Mouse (Mus musculus) kidney, embryonic 14.5 days (tissue): Measurements from ENCODE around the gene Slc41a2. TPM values are rescaled to one million over a fixed set of nuclear protein-coding genes. Genes with fewer than 3 reads are reported as not detected.

Experiments
- ATAC-seq: fragments of 200-750 bp; cut with Nextera tagmentation; 2 replicates; pipeline ENCODE4 v1.8.0; 2017; ENCODE audit warnings: moderate number of reproducible peaks, mild to moderate bottlenecking, moderate TSS enrichment, moderate library complexity; ENCODE audit not compliant: low FRiP score, low TSS enrichment
- H3K27ac ChIP-seq: fragments of 300-500 bp; sonication (generic); 2 replicates; pipeline ENCODE4 v1.5.1; 2014; ENCODE audit warnings: low read depth, mild to moderate bottlenecking, low read length, moderate library complexity, mixed read lengths
- H3K27me3 ChIP-seq: fragments of 300-500 bp; sonication (generic); 2 replicates; pipeline ENCODE4 v1.6.1; 2014; ENCODE audit warnings: mild to moderate bottlenecking, low read length; ENCODE audit not compliant: control insufficient read depth, insufficient read depth
- H3K36me3 ChIP-seq: fragments of 300-500 bp; sonication (generic); 2 replicates; pipeline ENCODE4 v1.6.1; 2014; ENCODE audit warnings: low read length, mixed read lengths; ENCODE audit not compliant: control insufficient read depth, insufficient read depth
- H3K4me1 ChIP-seq: fragments of 300-500 bp; sonication (generic); 2 replicates; pipeline ENCODE4 v1.6.1; 2014; ENCODE audit warnings: low read length, mixed read lengths; ENCODE audit not compliant: control insufficient read depth, insufficient read depth
- H3K4me2 ChIP-seq: fragments of 300-500 bp; sonication (generic); replicated peaks from 2 replicates; pipeline ENCODE4 v1.6.1; 2014; ENCODE audit warnings: low read depth, mild to moderate bottlenecking, low read length
- H3K4me3 ChIP-seq: fragments of 300-500 bp; sonication (generic); 2 replicates; pipeline ENCODE4 v1.5.1; 2014; ENCODE audit warnings: mild to moderate bottlenecking, low read length
- H3K9ac ChIP-seq: fragments of 300-500 bp; sonication (generic); 2 replicates; pipeline ENCODE4 v1.6.1; 2014; ENCODE audit warnings: low read depth, mild to moderate bottlenecking, low read length, moderate library complexity
- H3K9me3 ChIP-seq: fragments of 300-500 bp; sonication (generic); 2 replicates; pipeline ENCODE4 v1.6.1; 2016; ENCODE audit warnings: low read length; ENCODE audit not compliant: control insufficient read depth
- WGBS: fragments of 180-500 bp; shearing (Covaris S2); extraction: QIAGEN DNeasy Blood & Tissue Kit; methylation state at CpG from one replicate; pipeline ENCODE4 v1.1.7; 2014; 5-methylcytosine and 5-hydroxymethylcytosine counted together
- polyA plus RNA-seq: library from polyadenylated mRNA; unstranded; fragments of >200 nt; fragmentation: Nextera tagmentation; extraction: Ambion mirVana; gene quantifications from 2 replicates; pipeline ENCODE4 v1.2.1, GENCODE M21; 2014

The Slc41a2 gene
- polyA plus RNA-seq, 1 experiment from 2014 or later = 0.50 TPM

- Histone ChIP-seq H3K27ac (no peak overlapping the region), H3K27me3 (no peaks in the 10 kb centered on the region), H3K4me2 (no peak overlapping the region), H3K9ac (no peak overlapping the region), H3K9me3 (no peaks in the 10 kb centered on the region), H3K4me3 (no peak overlapping the region), H3K4me1 (no peaks in the 10 kb centered on the region), H3K36me3 (no peaks in the 10 kb centered on the region)
- WGBS = 68% methylated on average over 2 of the region's 2 CpGs
- ATAC-seq = no peak
Observed at GRCm38 (mm10) chr10:83343828-83344685, 6.4 kb upstream of the Slc41a2 start.

- Histone ChIP-seq H3K4me3 (no peak overlapping the region), H3K9me3 (no peaks in the 10 kb centered on the region), H3K9ac (no peak overlapping the region), H3K36me3 (no peaks in the 10 kb centered on the region), H3K4me1 (no peaks in the 10 kb centered on the region), H3K4me2 (no peak overlapping the region), H3K27me3 (no peaks in the 10 kb centered on the region; the same call in 1 of the 2 replicates), H3K27ac (no peak overlapping the region)
- no peak for ATAC-seq
- 91% methylated on average over 5 of the region's 5 CpGs for WGBS
Observed at GRCm38 (mm10) chr10:83343171-83343570, 5.5 kb upstream of the Slc41a2 start.

GRCm38 (mm10) chr10:83341226-83341625 lies 3.5 kb upstream of the Slc41a2 start:
- no peak overlapping the region for H3K9ac ChIP-seq
- H3K4me1 ChIP-seq = 0 out of 2 replicates have a peak, but pooled peaks cover 6% of the 10 kb centered on the region
- H3K9me3 ChIP-seq = no peaks in the 10 kb centered on the region
- H3K4me3 ChIP-seq = no peak overlapping the region
- 48% methylated on average over 2 of the region's 2 CpGs for WGBS
- no peaks in the 10 kb centered on the region for H3K36me3 ChIP-seq
- no peak overlapping the region for H3K27ac ChIP-seq
- no peak for ATAC-seq
- H3K4me2 ChIP-seq = no peak overlapping the region
- peaks cover 18% of the 10 kb centered on the region for H3K27me3 ChIP-seq

GRCm38 (mm10) chr10:83337971-83338598 lies 403 bp upstream of the Slc41a2 start:
- peak overlapping the region; percentile 98 for H3K4me2 ChIP-seq
- H3K27ac ChIP-seq = no peak overlapping the region
- H3K9me3 ChIP-seq = no peaks in the 10 kb centered on the region
- H3K36me3 ChIP-seq = no peaks in the 10 kb centered on the region
- H3K27me3 ChIP-seq = peaks cover 39% of the 10 kb centered on the region
- 41% methylated on average over 7 of the region's 9 CpGs for WGBS
- 0 out of 2 replicates have a peak, but pooled peaks cover 6% of the 10 kb centered on the region for H3K4me1 ChIP-seq
- peak overlapping the region; percentile 55; the same call in 1 of the 2 replicates for H3K9ac ChIP-seq
- no peak for ATAC-seq
- H3K4me3 ChIP-seq = peak overlapping the region; percentile 58

- H3K9me3 ChIP-seq = no peaks in the 10 kb centered on the region
- 36% methylated on average over 7 of the region's 7 CpGs for WGBS
- no peak overlapping the region for H3K4me3 ChIP-seq
- 0 out of 2 replicates have a peak, but pooled peaks cover 6% of the 10 kb centered on the region for H3K4me1 ChIP-seq
- no peak overlapping the region for H3K9ac ChIP-seq
- no peak for ATAC-seq
- no peak overlapping the region for H3K4me2 ChIP-seq
- no peaks in the 10 kb centered on the region for H3K36me3 ChIP-seq
- H3K27me3 ChIP-seq = peaks cover 43% of the 10 kb centered on the region
- H3K27ac ChIP-seq = no peak overlapping the region
Observed at GRCm38 (mm10) chr10:83336336-83336735, 1.3 kb downstream of the Slc41a2 start.

- WGBS = 89% methylated on average over 11 of the region's 11 CpGs
- Histone ChIP-seq H3K4me2 (no peak overlapping the region), H3K9ac (no peak overlapping the region)
Observed at GRCm38 (mm10) chr10:83332581-83332980, 5.1 kb downstream of the Slc41a2 start.

GRCm38 (mm10) chr10:83331811-83332210 lies 5.9 kb downstream of the Slc41a2 start:
- no peak overlapping the region for H3K4me2 ChIP-seq
- WGBS = 91% methylated on average over 5 of the region's 5 CpGs
- H3K9me3 ChIP-seq = no peaks in the 10 kb centered on the region
- peaks cover 30% of the 10 kb centered on the region for H3K27me3 ChIP-seq
- no peak overlapping the region for H3K27ac ChIP-seq
- ATAC-seq = no peak
- no peak overlapping the region for H3K4me3 ChIP-seq
- no peak overlapping the region for H3K9ac ChIP-seq
- no peaks in the 10 kb centered on the region for H3K4me1 ChIP-seq
- H3K36me3 ChIP-seq = no peaks in the 10 kb centered on the region

More at GRCm38 (mm10) chr10:83332581-83332980, 5.1 kb downstream of the Slc41a2 start:
- Histone ChIP-seq H3K4me3 (no peak overlapping the region), H3K4me1 (0 out of 2 replicates have a peak, but pooled peaks cover 3% of the 10 kb centered on the region), H3K27ac (no peak overlapping the region), H3K36me3 (no peaks in the 10 kb centered on the region), H3K9me3 (no peaks in the 10 kb centered on the region), H3K27me3 (peaks cover 38% of the 10 kb centered on the region)
- ATAC-seq = no peak

GRCm38 (mm10) chr10:83330336-83330735 lies 7.3 kb downstream of the Slc41a2 start:
- no peak overlapping the region for H3K27ac ChIP-seq
- no peaks in the 10 kb centered on the region for H3K9me3 ChIP-seq
- WGBS = 82% methylated on average over 6 of the region's 6 CpGs
- H3K36me3 ChIP-seq = no peaks in the 10 kb centered on the region
- no peak overlapping the region for H3K4me3 ChIP-seq
- H3K4me1 ChIP-seq = no peaks in the 10 kb centered on the region
- no peak for ATAC-seq
- H3K4me2 ChIP-seq = no peak overlapping the region
- H3K27me3 ChIP-seq = peaks cover 18% of the 10 kb centered on the region
- H3K9ac ChIP-seq = no peak overlapping the region

- Histone ChIP-seq H3K4me2 (no peak overlapping the region), H3K4me3 (no peak overlapping the region), H3K27me3 (peaks cover 4% of the 10 kb centered on the region; the same call in 1 of the 2 replicates), H3K9ac (no peak overlapping the region), H3K4me1 (no peaks in the 10 kb centered on the region), H3K9me3 (no peaks in the 10 kb centered on the region), H3K36me3 (no peaks in the 10 kb centered on the region), H3K27ac (no peak overlapping the region)
- WGBS = 68% methylated on average over 5 of the region's 5 CpGs
- no peak for ATAC-seq
Observed at GRCm38 (mm10) chr10:83328791-83329190, 8.9 kb downstream of the Slc41a2 start.
